Mouse (Mus musculus): Measurements from ENCODE around the gene Tmem179. TPM values are rescaled to one million over a fixed set of nuclear protein-coding genes. Genes with fewer than 3 reads are reported as not detected.

The Tmem179 gene
- total RNA-seq, 2 experiments from 2014 or later, result not detected

GRCm38 (mm10) chr12:112540321-112540720, 23.8 kb upstream of the Tmem179 start:
- intact Hi-C loops (cut with DNase I), result no loop called here

GRCm38 (mm10) chr12:112539466-112539965, 23.0 kb upstream of the Tmem179 start:
- intact Hi-C loops (cut with DNase I), result no loop called here
- DNase-seq (ENCODE audit: low spot score), result no peak

More at GRCm38 (mm10) chr12:112540321-112540720, 23.8 kb upstream of the Tmem179 start:
- no peak for DNase-seq (ENCODE audit: low spot score)

- no peak for DNase-seq (ENCODE audit: low spot score)
- intact Hi-C loops (cut with DNase I), result no loop called here
Measured at GRCm38 (mm10) chr12:112538356-112538755, 21.8 kb upstream of the Tmem179 start.

- DNase-seq (ENCODE audit: low spot score), result no peak
- intact Hi-C loops (cut with DNase I), result no loop called here
Measured at GRCm38 (mm10) chr12:112537233-112537632, 20.7 kb upstream of the Tmem179 start.

GRCm38 (mm10) chr12:112533758-112534157, 17.2 kb upstream of the Tmem179 start:
- intact Hi-C loops (cut with DNase I), result no loop called here

GRCm38 (mm10) chr12:112518105-112518504, 1.6 kb upstream of the Tmem179 start:
- intact Hi-C loops (cut with DNase I), result no loop called here
- DNase-seq (ENCODE audit: low spot score), result no peak

More at GRCm38 (mm10) chr12:112533758-112534157, 17.2 kb upstream of the Tmem179 start:
- no peak for DNase-seq (ENCODE audit: low spot score)

GRCm38 (mm10) chr12:112514897-112515296, 1.6 kb downstream of the Tmem179 start:
- no peak for DNase-seq (ENCODE audit: low spot score)
- intact Hi-C loops (cut with DNase I), result no loop called here

GRCm38 (mm10) chr12:112510733-112511372, 5.7 kb downstream of the Tmem179 start:
- DNase-seq (ENCODE audit: low spot score), result no peak
- intact Hi-C loops (cut with DNase I), result no loop called here

- intact Hi-C loops (cut with DNase I), result no loop called here
- DNase-seq (ENCODE audit: low spot score), result no peak
Measured at GRCm38 (mm10) chr12:112510365-112510732, 6.2 kb downstream of the Tmem179 start.

- intact Hi-C loops (cut with DNase I), result no loop called here
- no peak for DNase-seq (ENCODE audit: low spot score)
Measured at GRCm38 (mm10) chr12:112507984-112508383, 8.6 kb downstream of the Tmem179 start.

GRCm38 (mm10) chr12:112507264-112507663, 9.3 kb downstream of the Tmem179 start:
- no peak for DNase-seq (ENCODE audit: low spot score)
- intact Hi-C loops (cut with DNase I), result no loop called here

GRCm38 (mm10) chr12:112506267-112506666, 10.3 kb downstream of the Tmem179 start:
- DNase-seq (ENCODE audit: low spot score), result no peak
- intact Hi-C loops (cut with DNase I), result no loop called here

- DNase-seq (ENCODE audit: low spot score), result no peak
- intact Hi-C loops (cut with DNase I), result no loop called here
Measured at GRCm38 (mm10) chr12:112503003-112503771, 13.4 kb downstream of the Tmem179 start.

GRCm38 (mm10) chr12:112498683-112499082, 17.9 kb downstream of the Tmem179 start:
- no peak for DNase-seq (ENCODE audit: low spot score)
- intact Hi-C loops (cut with DNase I), result loop anchor here (5.0 kb wide), 1 partner anchor 119 kb away; no protein-coding TSS in a partner anchor

GRCm38 (mm10) chr12:112497731-112498130, 18.8 kb downstream of the Tmem179 start:
- DNase-seq (ENCODE audit: low spot score), result no peak
- intact Hi-C loops (cut with DNase I), result loop anchor here (2.0 to 5.0 kb wide), 2 partner anchors 45 to 120 kb away; no protein-coding TSS in a partner anchor

- DNase-seq (ENCODE audit: low spot score), result no peak
- intact Hi-C loops (cut with DNase I), result loop anchor here (2.0 to 5.0 kb wide), 2 partner anchors 47 to 121 kb away; no protein-coding TSS in a partner anchor
Measured at GRCm38 (mm10) chr12:112496136-112496535, 20.4 kb downstream of the Tmem179 start.

- intact Hi-C loops (cut with DNase I), result no loop called here
Measured at GRCm38 (mm10) chr12:112490444-112490939, 26.1 kb downstream of the Tmem179 start.

GRCm38 (mm10) chr12:112489535-112489934, 27.0 kb downstream of the Tmem179 start:
- DNase-seq (ENCODE audit: low spot score), result no peak

More at GRCm38 (mm10) chr12:112490444-112490939, 26.1 kb downstream of the Tmem179 start:
- peak; percentile 78 for DNase-seq (ENCODE audit: low spot score)

GRCm38 (mm10) chr12:112489134-112489533, 27.4 kb downstream of the Tmem179 start, which contains the start of gene A530016L24Rik:
A530016L24Rik (plus strand) TSS chr12:112489448.
- intact Hi-C loops (cut with DNase I), result no loop called here
- no peak for DNase-seq (ENCODE audit: low spot score)

More at GRCm38 (mm10) chr12:112489535-112489934, 27.0 kb downstream of the Tmem179 start:
- intact Hi-C loops (cut with DNase I), result no loop called here

- peak; percentile 63 for DNase-seq (ENCODE audit: low spot score)
- intact Hi-C loops (cut with DNase I), result loop anchor here (1.0 to 2.0 kb wide), 4 partner anchors 62 to 359 kb away; no protein-coding TSS in a partner anchor
Measured at GRCm38 (mm10) chr12:112473777-112474176, 42.8 kb downstream of the Tmem179 start.

Measured in heart, postnatal 25 days (tissue).